ENCODE assay signal across 1 mouse cellular context in the genomic region with DNA sequence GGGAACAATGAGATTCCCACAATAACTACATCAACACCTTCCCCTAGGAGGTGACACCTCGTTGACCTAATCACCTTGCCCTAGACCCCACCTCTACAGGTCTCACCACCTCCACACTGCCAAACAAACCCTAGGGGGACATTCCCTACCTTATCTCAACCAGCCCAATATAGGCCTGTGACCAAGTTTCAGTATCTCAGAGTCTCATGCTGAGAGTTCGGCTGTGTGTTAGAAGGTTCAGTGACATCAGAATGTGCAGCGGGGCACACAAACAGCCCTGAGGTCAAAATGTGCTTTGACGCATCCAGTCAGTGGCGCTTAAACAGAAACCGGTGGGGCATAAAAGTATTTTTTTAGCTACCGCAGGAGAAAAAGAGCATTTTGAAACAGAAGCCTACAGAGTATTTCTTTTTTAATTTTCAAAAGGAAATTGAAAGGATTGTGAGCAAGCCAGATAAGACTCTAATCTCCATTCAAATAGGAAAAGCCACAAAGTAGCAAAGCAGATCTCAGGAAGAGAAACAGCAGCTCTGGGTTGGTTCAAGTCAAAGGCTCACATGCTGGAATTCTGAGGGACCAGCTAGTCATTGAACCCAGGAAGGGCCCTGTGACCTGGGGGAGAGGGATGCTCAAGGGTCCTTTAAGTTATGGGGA.
TF ChIP-seq lines count a peak whose summit lies in the region.

No protein-coding gene starts in this region.

TF ChIP-seq in CH12.LX, 34 proteins besides CTCF, POLR2A, EP300 and RAD21:
- no peak for TF ChIP-seq RCOR1 (conservative IDR thresholded peaks at IDR 0.05; ENCODE audit: low read depth, low read length)
- 0 out of 2 replicates have a peak, but pooled peaks have one; percentile 13 for TF ChIP-seq BHLHE40 (IDR thresholded peaks at IDR 0.05; ENCODE audit: low read depth, low read length)
- TF ChIP-seq ETS1 (conservative IDR thresholded peaks at IDR 0.05; ENCODE audit: low read depth, low read length): peak; percentile 75
- no peak for TF ChIP-seq CHD2 (IDR thresholded peaks at IDR 0.05; ENCODE audit: low read length)
- TF ChIP-seq MEF2A (IDR thresholded peaks at IDR 0.05; ENCODE audit: borderline replicate concordance, low read depth, low read length): peak; percentile 73; the same call in 1 of the 2 replicates
- peak; percentile 52; the same call in 1 of the 2 replicates for TF ChIP-seq IRF4 (IDR thresholded peaks at IDR 0.05; ENCODE audit: low read depth, low read length)
- no peak for TF ChIP-seq MAX (IDR thresholded peaks at IDR 0.05; ENCODE audit: low read length)
- TF ChIP-seq SIN3A (IDR thresholded peaks at IDR 0.05; ENCODE audit: low read length): no peak
- TF ChIP-seq ELF1 (IDR thresholded peaks at IDR 0.05; ENCODE audit: low read depth, low read length): no peak
- TF ChIP-seq NELFE (IDR thresholded peaks at IDR 0.05; ENCODE audit: low read depth, low read length): no peak
- TF ChIP-seq CHD1 (IDR thresholded peaks at IDR 0.05; ENCODE audit: low read depth, low read length): no peak
